Mouse (Mus musculus) MEL-GATA-1-ER (cell line): Measurements from ENCODE around the gene Mamdc2.

ENCODE experiments used
- DNase-seq: peaks from one replicate; pipeline ENCODE4 v3.0.0-alpha.2; 2012; ENCODE audit warnings: low read depth; ENCODE audit errors: extremely low read depth

The Mamdc2 gene

GRCm38 (mm10) chr19:23281911-23282660, 166.2 kb downstream of the Mamdc2 start:
- DNase-seq: no peak

DNA sequence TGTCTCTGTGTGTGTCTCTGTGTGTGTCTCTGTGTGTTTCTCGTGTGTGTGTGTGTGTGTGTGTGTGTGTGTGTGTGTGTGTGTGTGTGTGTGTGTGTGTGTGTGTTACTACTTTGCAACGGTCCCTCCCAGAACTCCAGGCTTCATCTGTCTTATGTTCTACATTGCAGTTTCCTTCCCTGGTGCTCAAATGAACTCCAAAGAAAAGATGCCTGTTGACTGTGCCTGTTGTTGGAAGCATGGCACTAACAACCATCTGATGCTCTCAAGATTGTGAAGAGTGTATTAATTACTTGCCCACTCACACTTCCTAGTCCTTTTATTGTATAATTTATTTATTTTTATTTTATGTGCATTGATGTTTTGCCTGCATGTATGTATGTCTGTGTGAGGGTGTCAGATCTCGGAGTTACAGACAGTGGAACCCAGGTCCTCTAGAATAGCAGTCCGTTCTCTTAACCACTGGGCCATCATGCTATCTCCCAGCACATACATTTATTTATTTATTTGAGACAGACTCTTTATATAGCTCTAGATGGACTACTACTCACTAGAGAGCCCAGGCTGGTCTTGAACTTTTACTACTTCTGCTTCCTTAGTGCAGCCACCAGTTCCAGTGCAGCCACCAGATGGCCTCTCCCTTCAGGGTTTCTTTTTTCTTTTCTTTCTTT, 174.1 kb downstream of the Mamdc2 start:
- DNase-seq: no peak

DNA sequence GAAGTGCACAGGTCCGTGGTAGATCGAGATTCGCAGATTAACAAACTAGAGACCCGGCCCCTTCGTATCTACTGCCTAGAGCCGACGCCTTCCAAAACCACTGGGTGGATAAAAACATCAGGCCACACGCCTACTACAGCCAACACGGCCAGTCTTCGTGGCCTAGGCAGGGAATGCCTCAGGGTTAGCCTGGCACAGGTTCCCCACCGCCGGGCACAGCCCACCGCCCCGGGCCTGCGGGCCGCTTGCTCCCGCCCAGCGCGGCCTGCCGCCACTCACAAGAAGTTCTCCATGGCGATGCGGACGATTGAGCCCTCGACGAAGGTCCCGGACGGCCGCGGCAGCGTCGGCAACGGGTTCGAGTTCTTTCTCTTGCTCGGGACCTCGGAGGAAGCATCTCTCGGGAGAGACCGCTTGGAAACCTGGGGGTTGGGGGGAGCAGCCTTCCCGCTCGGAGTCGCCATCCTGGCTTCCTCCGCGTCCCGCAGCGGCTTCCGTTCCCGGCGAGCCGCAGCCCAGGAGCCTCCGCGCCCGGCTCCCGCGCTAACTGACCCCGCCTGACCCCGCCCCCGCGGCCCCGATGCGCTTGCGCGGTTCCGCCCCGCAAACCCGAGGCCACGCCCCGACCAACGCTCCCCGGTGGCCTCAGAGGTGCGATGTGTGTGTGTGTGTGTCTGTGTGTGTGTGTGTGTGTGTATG, 174.7 kb downstream of the Mamdc2 start, which contains the start of gene Smc5:
Gene Smc5, minus strand, starts transcription at position 543 of the 699 bp plus-strand sequence.
- peak; percentile 42 for DNase-seq

GRCm38 (mm10) chr19:23256771-23257170, 191.5 kb downstream of the Mamdc2 start:
- no peak for DNase-seq
